Mouse (Mus musculus): ENCODE measurements at regions not wholly inside any gene's neighbourhood (a gene's known extent, or its start where the extent isn't known, plus 50 kb on each side); places are given as distances from the start of the nearest gene placed in this dataset.
"Not testable (repeated sequence)": the region's sequence is repeated elsewhere in the genome, so short reads cannot be mapped to it uniquely, and the experiment has no call there.

DNA sequence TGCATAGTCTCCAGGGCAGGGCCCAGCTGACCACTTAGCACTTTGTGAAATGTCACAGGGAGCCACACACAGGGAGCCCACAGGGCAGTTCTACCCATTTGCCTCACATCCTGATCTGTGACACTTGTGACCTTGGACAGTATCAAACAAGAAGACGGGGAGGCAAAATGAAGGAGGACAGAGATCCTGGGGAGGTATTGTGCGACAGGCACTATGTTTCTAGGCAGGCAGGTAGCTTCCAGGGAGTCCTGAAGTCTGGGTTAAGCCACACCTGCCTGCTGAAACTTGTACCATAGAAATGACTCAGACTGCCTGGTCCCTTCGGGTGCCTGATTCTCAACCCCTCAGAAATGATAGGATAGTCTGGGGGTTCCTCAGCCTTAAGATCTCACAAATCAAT lies 127.8 kb downstream of the Tcp10c start:
- DNase-seq (ENCODE audit: low spot score): no peak
- Histone ChIP-seq H3K4me2 (no peak overlapping the region), H3K9me3 (ENCODE audit: control insufficient read depth, low read length) (no peaks in the 10 kb centered on the region), H3K27ac (ENCODE audit: low read depth, low read length) (no peak overlapping the region), H3K4me3 (ENCODE audit: low read depth, low read length) (no peak overlapping the region), H3K27me3 (replicated peaks; ENCODE audit: control insufficient read depth, insufficient read depth, low read length) (no peaks in the 10 kb centered on the region), H3K36me3 (ENCODE audit: control insufficient read depth, insufficient read depth, low read length) (no peaks in the 10 kb centered on the region), H3K9ac (ENCODE audit: low read depth, low read length) (no peak overlapping the region), H3K4me1 (replicated peaks; ENCODE audit: control insufficient read depth, insufficient read depth, low read length) (no peaks in the 10 kb centered on the region; the same call in 1 of the 2 replicates)
- WGBS: 91% methylated on average over 3 of the region's 3 CpGs
- no peak for ATAC-seq (replicated peaks; ENCODE audit: low FRiP score)

DNA sequence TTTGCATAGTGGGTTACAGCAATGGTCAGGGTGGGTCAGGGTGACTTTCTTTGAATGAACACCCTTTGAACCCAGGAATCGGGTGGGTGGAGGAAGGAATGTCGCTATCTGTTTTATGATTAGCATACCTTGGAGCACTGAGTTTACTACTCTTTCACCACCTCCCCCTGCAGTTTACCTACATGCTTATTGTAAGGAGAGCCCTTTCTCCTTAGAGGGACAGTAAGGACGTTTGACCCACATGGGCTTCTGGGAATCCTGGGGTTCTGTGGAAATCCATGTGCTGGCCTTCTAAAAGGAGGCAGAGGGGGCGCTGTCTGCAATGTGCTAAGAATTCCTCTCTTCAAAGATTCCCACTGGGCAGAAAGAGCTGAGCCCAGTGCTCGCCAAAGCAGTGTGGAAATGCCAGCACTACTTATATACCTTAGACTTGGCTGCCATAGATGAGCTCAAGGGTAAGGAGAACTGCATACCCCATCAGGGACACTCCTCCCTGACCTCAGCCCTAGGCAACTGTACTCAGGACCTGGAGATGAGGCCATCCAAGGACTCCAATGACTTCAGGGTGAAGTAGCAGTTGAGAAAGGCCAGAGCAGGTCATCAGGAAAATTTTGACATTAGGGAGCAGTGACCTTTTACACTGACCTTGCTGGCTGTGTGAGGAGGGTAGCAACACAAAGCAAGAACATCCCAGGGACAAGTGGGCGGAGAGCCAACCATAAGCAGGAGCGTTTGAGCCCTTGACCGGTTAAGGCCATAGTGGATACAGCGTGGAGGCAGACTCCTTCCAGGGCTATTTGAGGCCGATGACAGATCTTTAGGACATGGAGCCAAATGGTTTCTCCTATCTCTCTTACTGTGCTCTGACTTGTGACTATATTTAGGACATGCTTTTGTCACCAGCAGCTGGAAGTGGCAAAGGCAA lies 133.2 kb downstream of the Tcp10c start:
- ATAC-seq (replicated peaks; ENCODE audit: low FRiP score): no peak
- Histone ChIP-seq H3K4me1 (replicated peaks; ENCODE audit: control insufficient read depth, insufficient read depth, low read length) (no peaks in the 10 kb centered on the region), H3K27me3 (replicated peaks; ENCODE audit: control insufficient read depth, insufficient read depth, low read length) (no peaks in the 10 kb centered on the region), H3K36me3 (ENCODE audit: control insufficient read depth, insufficient read depth, low read length) (no peaks in the 10 kb centered on the region), H3K9ac (ENCODE audit: low read depth, low read length) (no peak overlapping the region), H3K4me3 (ENCODE audit: low read depth, low read length) (no peak overlapping the region), H3K4me2 (no peak overlapping the region), H3K9me3 (ENCODE audit: control insufficient read depth, low read length) (no peaks in the 10 kb centered on the region), H3K27ac (ENCODE audit: low read depth, low read length) (no peak overlapping the region)
- DNase-seq (ENCODE audit: low spot score): peak; percentile 16
- WGBS: 81% methylated on average over 10 of the region's 10 CpGs

DNA sequence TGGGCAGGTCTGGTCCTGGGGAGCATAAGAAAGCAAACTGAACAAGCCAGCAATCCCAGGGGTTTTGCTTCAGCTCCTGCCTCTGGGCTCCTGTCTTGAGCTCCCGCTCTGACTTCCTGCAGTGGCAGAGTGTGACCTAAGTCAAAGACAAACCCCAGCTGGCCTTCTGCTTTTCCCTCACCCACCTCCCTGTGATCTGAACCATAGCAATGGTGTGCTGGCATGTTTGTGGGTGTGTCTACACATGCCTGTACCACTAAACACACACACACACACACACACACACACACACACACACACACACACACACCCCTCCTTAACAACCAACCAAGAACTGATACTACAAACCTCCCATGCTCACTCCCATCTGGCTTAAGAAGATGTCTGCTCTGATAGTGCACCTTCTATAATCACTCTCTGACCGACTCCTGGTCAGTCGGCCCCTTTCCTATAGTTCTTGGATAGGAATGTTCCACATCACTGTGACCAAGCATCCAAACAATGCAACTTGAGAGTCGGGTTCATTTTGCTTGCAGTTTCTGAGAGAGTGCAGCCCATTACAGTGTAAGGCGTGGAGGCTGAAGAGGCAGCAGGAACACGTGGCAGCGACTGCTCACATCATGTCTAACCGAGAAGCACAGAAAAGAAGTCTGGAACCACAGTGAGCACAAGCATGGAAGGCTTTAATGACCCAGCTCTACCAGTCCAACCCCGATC lies 134.4 kb downstream of the Tcp10c start:
- ATAC-seq (replicated peaks; ENCODE audit: low FRiP score): no peak
- no peaks in the 10 kb centered on the region for H3K27me3 ChIP-seq (replicated peaks; ENCODE audit: control insufficient read depth, insufficient read depth, low read length)
- no peak overlapping the region for H3K4me3 ChIP-seq (ENCODE audit: low read depth, low read length)
- H3K9ac ChIP-seq (ENCODE audit: low read depth, low read length): no peak overlapping the region
- peak; percentile 28 for DNase-seq (ENCODE audit: low spot score)
- H3K27ac ChIP-seq (ENCODE audit: low read depth, low read length): no peak overlapping the region
- H3K9me3 ChIP-seq (ENCODE audit: control insufficient read depth, low read length): no peaks in the 10 kb centered on the region
- 66% methylated on average over 9 of the region's 9 CpGs for WGBS
- no peak overlapping the region for H3K4me2 ChIP-seq
- no peaks in the 10 kb centered on the region for H3K36me3 ChIP-seq (ENCODE audit: control insufficient read depth, insufficient read depth, low read length)
- no peaks in the 10 kb centered on the region for H3K4me1 ChIP-seq (replicated peaks; ENCODE audit: control insufficient read depth, insufficient read depth, low read length)

DNA sequence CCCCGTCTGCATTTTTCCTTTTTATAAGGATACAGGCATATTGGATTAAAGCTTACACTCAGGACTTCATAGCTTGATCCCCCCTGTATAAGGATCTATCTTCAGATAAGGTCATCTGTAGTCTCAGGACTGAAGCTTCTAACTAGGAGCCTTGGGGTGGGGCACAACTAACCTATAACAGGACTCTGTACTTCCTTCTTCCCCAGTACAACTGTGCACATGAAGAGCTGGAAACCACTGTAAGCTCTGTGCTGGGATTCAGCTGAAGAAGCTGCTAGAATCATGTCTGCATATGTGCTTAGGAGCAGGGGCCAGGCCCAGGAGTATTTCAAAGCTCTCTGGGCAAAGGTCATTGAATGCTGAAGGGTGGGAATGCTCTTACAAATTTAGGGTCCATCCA lies 137.9 kb downstream of the Tcp10c start:
- not testable (repeated sequence) for DNase-seq (ENCODE audit: low spot score); H3K36me3 ChIP-seq (ENCODE audit: control insufficient read depth, insufficient read depth, low read length); H3K4me1 ChIP-seq (replicated peaks; ENCODE audit: control insufficient read depth, insufficient read depth, low read length); H3K27ac ChIP-seq (ENCODE audit: low read depth, low read length); H3K4me2 ChIP-seq; ATAC-seq (replicated peaks; ENCODE audit: low FRiP score); H3K9ac ChIP-seq (ENCODE audit: low read depth, low read length); H3K27me3 ChIP-seq (replicated peaks; ENCODE audit: control insufficient read depth, insufficient read depth, low read length); H3K9me3 ChIP-seq (ENCODE audit: control insufficient read depth, low read length); H3K4me3 ChIP-seq (ENCODE audit: low read depth, low read length)
- 85% methylated on average over 1 of the region's 1 CpGs for WGBS

DNA sequence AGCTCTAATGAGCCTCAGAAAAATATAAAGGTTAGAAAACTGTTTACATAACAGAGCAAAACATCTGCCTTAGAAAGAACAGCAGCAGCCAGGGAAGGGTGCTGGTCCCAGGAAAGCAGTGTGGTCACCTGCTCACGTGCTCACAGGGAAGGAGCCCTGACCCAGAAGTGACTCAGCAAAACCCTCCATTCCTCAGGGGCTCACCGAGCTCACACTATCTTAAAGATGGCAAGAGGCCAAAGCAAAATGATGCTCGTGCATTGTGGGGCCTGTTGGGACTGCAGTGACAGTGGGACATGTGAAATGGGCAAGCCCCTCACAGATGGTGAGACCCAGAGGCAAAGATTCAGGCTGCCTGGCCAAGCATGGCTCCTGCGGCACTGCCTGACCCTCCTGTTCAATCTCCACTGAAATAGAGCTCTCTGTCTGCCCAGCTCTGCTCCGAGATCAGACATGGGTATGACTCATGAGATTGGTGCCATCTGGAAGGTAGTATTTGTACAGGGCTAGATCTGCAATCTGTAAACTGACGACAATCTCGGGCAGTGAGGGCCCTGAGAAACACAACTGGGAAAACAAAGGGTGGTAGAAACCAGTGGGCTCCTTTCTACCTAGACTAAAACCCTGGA lies 138.4 kb downstream of the Tcp10c start:
- H3K4me3 ChIP-seq (ENCODE audit: low read depth, low read length); DNase-seq (ENCODE audit: low spot score); H3K9ac ChIP-seq (ENCODE audit: low read depth, low read length); H3K27ac ChIP-seq (ENCODE audit: low read depth, low read length); H3K4me2 ChIP-seq; H3K4me1 ChIP-seq (replicated peaks; ENCODE audit: control insufficient read depth, insufficient read depth, low read length); H3K36me3 ChIP-seq (ENCODE audit: control insufficient read depth, insufficient read depth, low read length); H3K9me3 ChIP-seq (ENCODE audit: control insufficient read depth, low read length); H3K27me3 ChIP-seq (replicated peaks; ENCODE audit: control insufficient read depth, insufficient read depth, low read length): not testable (repeated sequence)
- 32% methylated on average over 3 of the region's 7 CpGs for WGBS
- ATAC-seq (replicated peaks; ENCODE audit: low FRiP score): peak; percentile 6; the same call in 1 of the 2 replicates

DNA sequence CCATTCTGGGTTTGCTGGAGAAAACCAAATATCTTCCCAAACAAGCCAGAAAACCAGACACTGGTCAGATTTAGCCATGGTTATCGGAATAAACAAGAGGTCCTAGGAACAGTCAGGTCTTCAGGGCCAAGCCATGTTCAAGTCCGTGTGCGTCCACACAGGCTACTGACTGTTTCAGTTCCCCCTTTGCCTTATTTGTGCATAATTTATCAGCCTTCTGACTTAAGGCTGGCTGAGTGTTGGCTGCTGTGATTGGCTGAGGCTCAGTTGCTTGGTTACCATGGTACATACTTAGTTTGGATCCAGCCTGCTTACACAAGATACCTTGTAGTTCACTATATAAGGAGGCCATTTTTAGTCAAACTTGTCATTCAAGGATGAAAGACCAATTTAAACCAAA lies 139.5 kb downstream of the Tcp10c start:
- H3K27ac ChIP-seq (ENCODE audit: low read depth, low read length); H3K4me2 ChIP-seq; H3K36me3 ChIP-seq (ENCODE audit: control insufficient read depth, insufficient read depth, low read length); H3K4me1 ChIP-seq (replicated peaks; ENCODE audit: control insufficient read depth, insufficient read depth, low read length); H3K4me3 ChIP-seq (ENCODE audit: low read depth, low read length); ATAC-seq (replicated peaks; ENCODE audit: low FRiP score); H3K27me3 ChIP-seq (replicated peaks; ENCODE audit: control insufficient read depth, insufficient read depth, low read length); DNase-seq (ENCODE audit: low spot score); H3K9ac ChIP-seq (ENCODE audit: low read depth, low read length); H3K9me3 ChIP-seq (ENCODE audit: control insufficient read depth, low read length): not testable (repeated sequence)
- 80% methylated on average over 3 of the region's 3 CpGs for WGBS

DNA sequence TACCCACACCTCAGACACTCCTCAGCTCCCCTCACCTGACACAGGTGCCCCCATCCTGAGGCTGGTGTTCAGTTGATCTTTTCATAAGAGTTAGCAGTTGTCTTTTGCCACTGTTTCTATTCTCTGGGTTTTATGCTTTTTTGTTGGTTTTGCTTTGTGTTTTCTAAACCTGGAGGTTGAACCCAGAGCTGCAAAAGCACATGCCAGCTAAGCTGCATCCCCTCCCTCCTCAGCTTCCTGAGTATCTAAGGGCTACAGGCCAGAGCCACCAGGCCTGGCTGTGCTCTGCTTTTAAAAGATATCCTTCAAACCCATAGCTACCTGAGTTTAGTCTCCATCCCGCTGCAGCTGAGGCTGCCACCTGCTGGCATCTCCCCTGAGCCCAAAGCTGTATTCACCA lies 140.1 kb downstream of the Tcp10c start:
- not testable (repeated sequence) for H3K4me3 ChIP-seq (ENCODE audit: low read depth, low read length); H3K27ac ChIP-seq (ENCODE audit: low read depth, low read length); H3K9ac ChIP-seq (ENCODE audit: low read depth, low read length); ATAC-seq (replicated peaks; ENCODE audit: low FRiP score); H3K36me3 ChIP-seq (ENCODE audit: control insufficient read depth, insufficient read depth, low read length); H3K4me1 ChIP-seq (replicated peaks; ENCODE audit: control insufficient read depth, insufficient read depth, low read length); H3K27me3 ChIP-seq (replicated peaks; ENCODE audit: control insufficient read depth, insufficient read depth, low read length); H3K9me3 ChIP-seq (ENCODE audit: control insufficient read depth, low read length); H3K4me2 ChIP-seq; DNase-seq (ENCODE audit: low spot score)
- no CpG with 5 or more reads among the region's 1 CpGs for WGBS

DNA sequence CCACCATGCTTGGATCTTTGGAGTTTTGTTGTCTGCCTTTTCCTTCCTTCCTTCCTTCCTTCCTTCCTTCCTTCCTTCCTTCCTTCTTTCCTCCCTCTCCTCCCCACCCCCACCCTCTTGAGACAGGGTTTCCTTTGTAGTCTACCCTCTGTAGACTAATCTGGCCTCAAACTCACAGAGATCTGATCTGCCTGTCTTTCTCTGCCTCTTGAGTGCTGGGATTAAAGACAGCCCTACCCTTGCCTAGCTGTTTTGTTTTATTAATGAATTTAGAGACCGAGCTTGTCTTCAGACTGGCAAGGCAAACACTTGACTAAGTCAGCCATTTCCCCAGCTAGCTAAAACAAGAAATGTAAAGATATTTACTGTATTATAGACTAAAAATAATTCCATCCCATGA lies 150.0 kb downstream of the Tcp10c start:
- DNase-seq (ENCODE audit: low spot score); H3K36me3 ChIP-seq (ENCODE audit: control insufficient read depth, insufficient read depth, low read length); H3K9me3 ChIP-seq (ENCODE audit: control insufficient read depth, low read length); H3K9ac ChIP-seq (ENCODE audit: low read depth, low read length); ATAC-seq (replicated peaks; ENCODE audit: low FRiP score); H3K27me3 ChIP-seq (replicated peaks; ENCODE audit: control insufficient read depth, insufficient read depth, low read length); H3K27ac ChIP-seq (ENCODE audit: low read depth, low read length); H3K4me2 ChIP-seq; H3K4me1 ChIP-seq (replicated peaks; ENCODE audit: control insufficient read depth, insufficient read depth, low read length); H3K4me3 ChIP-seq (ENCODE audit: low read depth, low read length): not testable (repeated sequence)
- WGBS: 80% methylated on average over 1 of the region's 1 CpGs

Data from liver, embryonic 11.5 days (tissue).